Comparison of ENCODE assay signal across 17 mouse cellular contexts in genomic region chr11:44902165-44902564, GRCm38 (mm10).
A peak's percentile ranks its signal among the peaks of the same experiment; 100 is the strongest.
DNase-seq lines count a peak whose midpoint lies in the region; ATAC-seq and TF ChIP-seq lines count a peak whose summit lies in the region.
"Had no signal": no experiment of that assay in that cellular context is flagged by ENCODE, and none has a peak within 500 bp of the region (broad histone marks: within the 10 kb centered on the region; RNA-seq: fewer than 3 reads in every experiment).

No protein-coding gene starts in this region.

- 74% methylated on average over 6 of the region's 6 CpGs for WGBS in neural tube, embryonic 13.5 days
- WGBS in kidney, embryonic 16.5 days: 66% methylated on average over 6 of the region's 6 CpGs
- 40% methylated on average over 6 of the region's 6 CpGs for WGBS in forebrain, postnatal 0 days

- H3K27ac ChIP-seq in neural tube, embryonic 13.5 days (replicated peaks): peak overlapping the region; percentile 25; the same call in 1 of the 2 replicates
- no peak overlapping the region for H3K27ac ChIP-seq in kidney, embryonic 16.5 days (ENCODE audit: low read length)
- no peak overlapping the region for H3K27ac ChIP-seq in forebrain, postnatal 0 days (ENCODE audit: low read depth, low read length)
- H3K27ac ChIP-seq: embryonic facial prominence, embryonic 10.5 days; intestine, embryonic 15.5 days; limb, embryonic 15.5 days had no signal

- H3K9me3 ChIP-seq in neural tube, embryonic 13.5 days: no peaks in the 10 kb centered on the region
- H3K9me3 ChIP-seq in kidney, embryonic 16.5 days (ENCODE audit: low read length): no peaks in the 10 kb centered on the region
- H3K9me3 ChIP-seq in forebrain, postnatal 0 days (ENCODE audit: low read length): no peaks in the 10 kb centered on the region
- H3K9me3 ChIP-seq: embryonic facial prominence, embryonic 10.5 days; intestine, embryonic 15.5 days; limb, embryonic 15.5 days had no signal

- DNase-seq in cerebellum, postnatal 25 days: peak; percentile 29 to 43
- DNase-seq in cerebellum, adult 11 months: no peak
- no peak for DNase-seq in neural tube, embryonic 10.5 days (ENCODE audit: extremely low spot score, low spot score)
- DNase-seq in brain, adult 2 months (ENCODE audit: low read depth, low spot score): peak; percentile 47
- no peak for DNase-seq in forebrain, postnatal 0 days
- DNase-seq: adrenal gland, adult 8-10 months; heart, postnatal 14 days; kidney, postnatal 10 days; liver, postnatal 0 days; right cerebral cortex, postnatal 14 days had no signal

- ATAC-seq in neural tube, embryonic 13.5 days (ENCODE audit: low read depth): no peak
- no peak for ATAC-seq in kidney, embryonic 16.5 days (ENCODE audit: low FRiP score, low TSS enrichment)
- no peak for ATAC-seq in forebrain, postnatal 0 days
- ATAC-seq: forebrain, embryonic 16.5 days; intestine, embryonic 15.5 days; liver, postnatal 0 days had no signal

- H3K27me3 ChIP-seq in neural tube, embryonic 13.5 days: no peaks in the 10 kb centered on the region
- no peaks in the 10 kb centered on the region for H3K27me3 ChIP-seq in kidney, embryonic 16.5 days (ENCODE audit: insufficient read depth, low read length)
- H3K27me3 ChIP-seq in forebrain, postnatal 0 days (ENCODE audit: insufficient read depth, low read length): no peaks in the 10 kb centered on the region
- H3K27me3 ChIP-seq: intestine, embryonic 15.5 days; limb, embryonic 15.5 days had no signal

- peaks cover 71% of the 10 kb centered on the region for H3K4me1 ChIP-seq in neural tube, embryonic 13.5 days (replicated peaks)
- H3K4me1 ChIP-seq in kidney, embryonic 16.5 days (ENCODE audit: insufficient read depth, low read length): peaks cover 9% of the 10 kb centered on the region
- H3K4me1 ChIP-seq in forebrain, postnatal 0 days (ENCODE audit: insufficient read depth): peaks cover 9% of the 10 kb centered on the region; the same call in 1 of the 2 replicates

- no peak overlapping the region for H3K9ac ChIP-seq in neural tube, embryonic 13.5 days
- H3K9ac ChIP-seq in kidney, embryonic 16.5 days (replicated peaks; ENCODE audit: low read length): no peak overlapping the region
- H3K9ac ChIP-seq in forebrain, postnatal 0 days: no peak overlapping the region
- H3K9ac ChIP-seq: intestine, embryonic 15.5 days; limb, embryonic 15.5 days; liver, postnatal 0 days had no signal

- no peak overlapping the region for H3K4me2 ChIP-seq in neural tube, embryonic 13.5 days
- no peak overlapping the region for H3K4me2 ChIP-seq in kidney, embryonic 16.5 days (replicated peaks; ENCODE audit: low read depth, low read length)
- no peak overlapping the region for H3K4me2 ChIP-seq in forebrain, postnatal 0 days (ENCODE audit: low read depth)
- H3K4me2 ChIP-seq: intestine, embryonic 15.5 days; limb, embryonic 15.5 days had no signal

- H3K36me3 ChIP-seq in neural tube, embryonic 13.5 days: no peaks in the 10 kb centered on the region
- H3K36me3 ChIP-seq in kidney, embryonic 16.5 days (ENCODE audit: insufficient read depth, low read length): no peaks in the 10 kb centered on the region
- H3K36me3 ChIP-seq in forebrain, postnatal 0 days (ENCODE audit: insufficient read depth): no peaks in the 10 kb centered on the region
- H3K36me3 ChIP-seq: embryonic facial prominence, embryonic 10.5 days; intestine, embryonic 15.5 days; limb, embryonic 15.5 days had no signal

- no peak overlapping the region for H3K4me3 ChIP-seq in neural tube, embryonic 13.5 days
- no peak overlapping the region for H3K4me3 ChIP-seq in kidney, embryonic 16.5 days (ENCODE audit: low read length)
- H3K4me3 ChIP-seq in forebrain, postnatal 0 days (ENCODE audit: low read depth, low read length): no peak overlapping the region
- H3K4me3 ChIP-seq: embryonic facial prominence, embryonic 10.5 days; erythroblast, embryonic 14.5 days; intestine, embryonic 15.5 days; limb, embryonic 15.5 days had no signal

- TF ChIP-seq CTCF in forebrain, postnatal 0 days (IDR thresholded peaks at IDR 0.05; ENCODE audit: low read depth): no peak

Comparison
In these comparisons a context has a peak if more than half of its experiments do, and no peak if none do; other contexts are left out.
1. DNase-seq: peak in cerebellum, postnatal 25 days (2 of 2) and brain, adult 2 months (single experiment); none in cerebellum, adult 11 months (single experiment), neural tube, embryonic 10.5 days (single experiment) and forebrain, postnatal 0 days (single experiment).